Mouse (Mus musculus): Measurements from ENCODE around the gene Ankrd44.

GRCm38 (mm10) chr1:54966858-54967257, 40.7 kb upstream of the Ankrd44 start:
- TF ChIP-seq POLR2A (IDR thresholded peaks at IDR 0.05; ENCODE audit: control insufficient read depth, low read depth, low read length) (no peak), CTCF (IDR thresholded peaks at IDR 0.05; ENCODE audit: control insufficient read depth, insufficient read depth, insufficient replicate concordance, low read depth, low read length) (no peak)

All from testis, adult 2 months (tissue).